Mouse (Mus musculus) kidney, embryonic 14.5 days (tissue): Measurements from ENCODE around the gene Mccc1. TPM values are rescaled to one million over a fixed set of nuclear protein-coding genes. Genes with fewer than 3 reads are reported as not detected.

Experiments used
- ATAC-seq: fragments of 200-750 bp; cut with Nextera tagmentation; 2 replicates; pipeline ENCODE4 v1.8.0; 2017; ENCODE audit warnings: moderate number of reproducible peaks, mild to moderate bottlenecking, moderate TSS enrichment, moderate library complexity; ENCODE audit not compliant: low FRiP score, low TSS enrichment
- H3K27ac ChIP-seq: fragments of 300-500 bp; sonication (generic); 2 replicates; pipeline ENCODE4 v1.5.1; 2014; ENCODE audit warnings: low read depth, mild to moderate bottlenecking, low read length, moderate library complexity, mixed read lengths
- H3K27me3 ChIP-seq: fragments of 300-500 bp; sonication (generic); 2 replicates; pipeline ENCODE4 v1.6.1; 2014; ENCODE audit warnings: mild to moderate bottlenecking, low read length; ENCODE audit not compliant: control insufficient read depth, insufficient read depth
- H3K36me3 ChIP-seq: fragments of 300-500 bp; sonication (generic); 2 replicates; pipeline ENCODE4 v1.6.1; 2014; ENCODE audit warnings: low read length, mixed read lengths; ENCODE audit not compliant: control insufficient read depth, insufficient read depth
- H3K4me1 ChIP-seq: fragments of 300-500 bp; sonication (generic); 2 replicates; pipeline ENCODE4 v1.6.1; 2014; ENCODE audit warnings: low read length, mixed read lengths; ENCODE audit not compliant: control insufficient read depth, insufficient read depth
- H3K4me2 ChIP-seq: fragments of 300-500 bp; sonication (generic); replicated peaks from 2 replicates; pipeline ENCODE4 v1.6.1; 2014; ENCODE audit warnings: low read depth, mild to moderate bottlenecking, low read length
- H3K4me3 ChIP-seq: fragments of 300-500 bp; sonication (generic); 2 replicates; pipeline ENCODE4 v1.5.1; 2014; ENCODE audit warnings: mild to moderate bottlenecking, low read length
- H3K9ac ChIP-seq: fragments of 300-500 bp; sonication (generic); 2 replicates; pipeline ENCODE4 v1.6.1; 2014; ENCODE audit warnings: low read depth, mild to moderate bottlenecking, low read length, moderate library complexity
- H3K9me3 ChIP-seq: fragments of 300-500 bp; sonication (generic); 2 replicates; pipeline ENCODE4 v1.6.1; 2016; ENCODE audit warnings: low read length; ENCODE audit not compliant: control insufficient read depth
- whole genome bisulfite sequencing: fragments of 180-500 bp; shearing (Covaris S2); extraction: QIAGEN DNeasy Blood & Tissue Kit; methylation state at CpG from one replicate; pipeline ENCODE4 v1.1.7; 2014; 5-methylcytosine and 5-hydroxymethylcytosine counted together
- polyA plus RNA-seq: library from polyadenylated mRNA; unstranded; fragments of >200 nt; fragmentation: Nextera tagmentation; extraction: Ambion mirVana; gene quantifications from 2 replicates; pipeline ENCODE4 v1.2.1, GENCODE M21; 2014

The Mccc1 gene
- 25.1 and 41.4 TPM in 2 replicates for polyA plus RNA-seq

DNA sequence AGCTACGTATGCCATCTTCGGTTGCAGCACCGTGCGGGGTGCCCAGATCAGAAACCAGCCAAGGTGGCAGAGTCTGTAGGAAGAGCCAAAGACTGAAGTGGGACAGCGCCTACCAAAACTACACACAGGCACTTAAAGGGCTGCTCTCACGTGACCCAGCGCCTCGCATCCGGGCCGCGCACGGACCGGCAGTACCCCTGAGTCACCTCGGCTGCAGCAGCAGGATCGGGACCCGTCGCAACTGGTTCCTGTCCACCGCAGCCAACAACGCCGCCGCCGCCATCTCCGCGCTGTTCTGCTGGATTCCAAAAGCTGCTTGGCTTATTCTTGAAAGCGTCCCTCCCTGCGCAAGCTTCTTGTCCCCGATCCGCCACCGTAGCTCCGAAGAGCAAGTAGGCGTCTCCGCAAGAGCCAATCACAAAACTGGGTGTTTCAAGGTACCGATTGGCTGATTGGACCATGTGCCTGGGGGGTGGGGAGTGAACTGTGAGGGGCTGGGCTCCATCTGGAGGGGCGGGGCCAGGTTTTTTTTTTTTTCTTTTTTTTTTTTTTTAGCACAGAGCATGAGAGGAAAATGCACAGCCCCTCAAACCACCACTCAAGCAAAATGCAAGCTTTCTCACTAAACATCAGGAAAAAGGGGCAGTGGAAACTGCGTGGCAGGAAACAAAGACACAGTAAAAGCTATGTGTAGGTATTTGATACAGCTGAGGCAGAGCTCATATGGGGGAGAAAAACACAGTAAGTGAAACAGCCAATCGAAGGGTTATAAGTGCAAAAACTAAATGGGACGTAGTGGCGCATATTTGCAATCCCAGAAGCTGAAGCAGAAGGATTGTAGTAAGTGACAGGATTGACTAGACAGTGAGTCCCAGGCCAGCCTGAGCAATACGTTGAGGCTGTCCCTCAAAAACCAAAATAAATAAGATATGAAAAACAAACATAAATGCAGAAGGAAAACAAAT is at the start of gene Mccc1:
Gene Mccc1 (minus strand): TSS at position 404 of the 965 bp plus-strand sequence.
- Histone ChIP-seq H3K36me3 (no peaks in the 10 kb centered on the region), H3K9ac (peak within 1 kb of the TSS; percentile 76), H3K27me3 (no peaks in the 10 kb centered on the region), H3K4me3 (peak within 1 kb of the TSS; percentile 76), H3K4me1 (no peaks in the 10 kb centered on the region), H3K27ac (peak within 1 kb of the TSS; percentile 89), H3K4me2 (peak within 1 kb of the TSS; percentile 74), H3K9me3 (no peaks in the 10 kb centered on the region)
- ATAC-seq: peak; percentile 100
- 4% methylated on average over 39 of the region's 39 CpGs for WGBS

DNA sequence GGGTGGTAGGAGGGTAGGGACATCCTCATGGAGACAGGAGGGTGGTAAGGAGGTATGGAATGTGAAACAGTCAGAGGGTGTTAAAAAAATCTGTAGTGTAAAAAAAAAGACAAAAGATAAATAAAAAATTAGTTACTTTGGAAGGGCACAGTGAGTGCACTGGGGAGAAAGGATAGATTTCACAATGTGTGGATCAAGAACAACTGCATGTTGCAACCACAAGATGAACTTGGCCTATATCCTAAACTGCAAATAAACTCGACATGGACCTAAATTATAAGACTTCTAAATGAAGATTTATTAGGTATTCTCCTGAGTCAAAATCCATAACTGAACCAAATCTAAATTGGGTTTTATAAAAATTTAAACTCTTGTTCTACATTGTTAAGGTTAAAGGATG is 48.6 kb upstream of the Mccc1 start:
- Histone ChIP-seq H3K36me3 (no peaks in the 10 kb centered on the region), H3K9me3 (no peaks in the 10 kb centered on the region), H3K4me3 (no peak overlapping the region), H3K27ac (no peak overlapping the region), H3K4me2 (no peak overlapping the region), H3K9ac (no peak overlapping the region), H3K27me3 (no peaks in the 10 kb centered on the region), H3K4me1 (no peaks in the 10 kb centered on the region)
- ATAC-seq: no peak
- WGBS: 76% methylated on average over 1 of the region's 1 CpGs

DNA sequence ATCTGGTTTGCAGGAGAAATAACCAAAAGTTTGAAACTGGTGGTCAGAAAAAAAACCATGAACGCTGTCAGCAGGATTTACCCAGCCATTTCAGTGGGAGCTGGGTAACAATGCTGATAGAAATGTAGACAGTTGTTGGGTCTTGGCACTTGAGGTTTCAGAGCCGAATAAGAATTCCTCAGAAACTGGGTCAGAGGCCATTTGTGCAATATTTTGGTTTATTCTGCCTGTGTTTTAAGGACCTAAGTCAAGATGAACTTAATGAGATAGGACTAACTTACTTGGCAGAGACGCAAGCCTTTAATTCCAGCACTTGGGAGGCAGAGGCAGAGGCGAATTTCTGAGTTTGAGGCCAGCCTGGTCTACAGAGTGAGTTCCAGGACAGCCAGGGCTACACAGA is 44.6 kb upstream of the Mccc1 start:
- H3K27ac ChIP-seq: no peak overlapping the region
- no peak overlapping the region for H3K4me2 ChIP-seq
- no peaks in the 10 kb centered on the region for H3K4me1 ChIP-seq
- WGBS: 88% methylated on average over 4 of the region's 4 CpGs
- H3K36me3 ChIP-seq: no peaks in the 10 kb centered on the region
- H3K9ac ChIP-seq: no peak overlapping the region
- no peaks in the 10 kb centered on the region for H3K27me3 ChIP-seq
- H3K9me3 ChIP-seq: no peaks in the 10 kb centered on the region
- no peak for ATAC-seq
- no peak overlapping the region for H3K4me3 ChIP-seq

DNA sequence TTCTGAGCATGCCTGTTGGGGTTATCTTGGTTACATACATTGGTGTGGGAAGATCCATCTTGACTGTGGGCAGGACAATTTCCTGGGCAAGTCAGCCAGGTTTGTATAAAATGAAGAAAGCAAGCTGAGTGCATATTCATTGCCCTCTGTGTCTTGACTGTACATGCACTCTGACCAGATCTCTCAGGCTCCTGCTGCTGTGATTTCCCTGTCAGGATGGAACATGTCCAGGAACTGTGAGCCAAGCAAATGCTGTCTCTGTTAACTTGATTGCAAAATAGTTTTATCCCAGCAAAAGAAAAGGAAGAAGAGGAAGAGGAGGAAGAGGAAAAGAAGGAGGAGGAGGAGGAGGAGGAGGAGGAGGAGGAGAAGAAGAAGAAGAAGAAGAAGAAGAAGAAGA is 44.0 kb upstream of the Mccc1 start:
- Histone ChIP-seq H3K4me2 (no peak overlapping the region), H3K27ac (no peak overlapping the region), H3K9me3 (no peaks in the 10 kb centered on the region), H3K9ac (no peak overlapping the region), H3K4me1 (no peaks in the 10 kb centered on the region), H3K4me3 (no peak overlapping the region), H3K36me3 (no peaks in the 10 kb centered on the region), H3K27me3 (no peaks in the 10 kb centered on the region)
- ATAC-seq: no peak

DNA sequence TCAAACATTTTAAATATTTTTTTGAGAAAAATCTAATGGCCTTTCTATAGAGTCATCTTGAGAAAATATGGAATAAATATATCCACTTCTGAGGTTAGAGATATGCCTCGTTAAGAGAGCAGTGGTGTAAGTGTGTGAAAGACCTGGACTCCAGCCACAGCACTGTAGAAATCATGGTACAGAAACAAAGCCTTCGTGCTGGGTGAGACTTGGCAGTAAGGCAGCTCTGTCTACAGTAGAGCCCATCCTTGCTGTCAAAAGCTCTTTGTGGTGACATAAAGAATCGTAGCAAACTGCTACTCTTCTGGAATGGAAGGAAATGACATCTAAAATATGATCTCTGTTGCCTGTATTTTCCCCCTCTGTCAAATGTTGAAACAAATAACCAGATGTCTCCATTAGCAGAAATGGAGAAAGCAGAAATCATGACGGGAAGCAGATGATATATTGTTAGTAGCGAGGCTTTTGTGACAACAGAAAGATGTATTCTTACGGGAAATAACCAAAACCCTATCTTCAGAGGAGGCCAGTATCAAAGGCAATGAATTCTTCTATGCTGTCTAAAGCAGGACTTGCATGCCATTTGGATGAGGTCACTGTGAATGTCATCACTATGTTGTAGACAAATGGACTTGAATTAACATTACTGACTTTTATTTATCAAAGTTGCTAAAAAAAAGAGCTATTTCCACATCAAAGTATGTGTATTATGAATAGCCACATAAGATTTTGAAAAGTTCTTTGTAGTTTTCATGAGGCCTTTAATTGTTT is 31.4 kb upstream of the Mccc1 start:
- no peak overlapping the region for H3K27ac ChIP-seq
- H3K4me2 ChIP-seq: no peak overlapping the region
- H3K4me3 ChIP-seq: no peak overlapping the region
- no peaks in the 10 kb centered on the region for H3K9me3 ChIP-seq
- 64% methylated on average over 6 of the region's 6 CpGs for WGBS
- no peak overlapping the region for H3K9ac ChIP-seq
- no peaks in the 10 kb centered on the region for H3K4me1 ChIP-seq
- no peaks in the 10 kb centered on the region for H3K27me3 ChIP-seq
- no peaks in the 10 kb centered on the region for H3K36me3 ChIP-seq
- ATAC-seq: no peak

DNA sequence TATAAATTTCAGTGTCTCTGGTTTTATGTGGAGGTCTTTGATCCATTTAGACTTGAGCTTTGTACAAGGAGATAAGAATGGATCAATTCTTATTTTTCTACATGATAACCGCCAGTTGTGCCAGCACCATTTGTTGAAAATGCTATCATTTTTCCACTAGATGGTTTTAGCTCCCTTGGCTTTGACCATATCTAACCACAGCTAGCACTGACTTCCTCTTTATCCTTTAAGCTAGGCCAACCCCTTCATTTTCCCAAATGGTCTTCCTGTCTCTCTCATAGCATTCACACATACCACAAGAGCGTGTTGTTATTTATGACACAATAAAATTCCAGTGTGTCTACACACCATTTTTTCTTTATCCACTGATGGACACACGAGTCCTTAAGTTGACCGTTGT is 29.5 kb upstream of the Mccc1 start:
- Histone ChIP-seq H3K36me3 (no peaks in the 10 kb centered on the region), H3K27ac (no peak overlapping the region), H3K9ac (no peak overlapping the region), H3K9me3 (no peaks in the 10 kb centered on the region), H3K4me1 (no peaks in the 10 kb centered on the region), H3K4me2 (no peak overlapping the region), H3K4me3 (no peak overlapping the region), H3K27me3 (no peaks in the 10 kb centered on the region)
- no peak for ATAC-seq
- 80% methylated on average over 4 of the region's 4 CpGs for WGBS

DNA sequence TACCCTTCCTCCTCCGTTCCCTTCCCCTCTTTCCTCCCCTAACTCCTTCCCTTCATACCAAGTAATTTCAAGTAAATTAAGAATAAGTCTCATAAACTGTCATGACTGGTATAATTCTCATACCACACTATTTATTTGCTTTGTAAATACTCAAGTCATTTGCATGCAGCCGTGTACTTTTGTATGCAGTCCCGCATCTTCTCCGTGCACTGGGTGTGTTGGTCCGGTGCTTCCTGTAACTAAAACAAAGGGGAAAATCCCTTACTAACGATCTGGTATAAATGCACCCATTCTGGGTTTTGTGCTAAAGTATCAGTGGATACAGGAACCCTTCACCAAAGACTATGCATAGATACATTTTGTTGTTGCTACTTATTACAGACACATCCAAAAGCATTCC is 25.3 kb upstream of the Mccc1 start:
- H3K27ac ChIP-seq: no peak overlapping the region
- 88% methylated on average over 6 of the region's 6 CpGs for WGBS
- H3K4me2 ChIP-seq: no peak overlapping the region
- no peaks in the 10 kb centered on the region for H3K36me3 ChIP-seq
- no peaks in the 10 kb centered on the region for H3K9me3 ChIP-seq
- H3K4me1 ChIP-seq: no peaks in the 10 kb centered on the region
- H3K4me3 ChIP-seq: no peak overlapping the region
- no peak for ATAC-seq
- no peaks in the 10 kb centered on the region for H3K27me3 ChIP-seq
- H3K9ac ChIP-seq: no peak overlapping the region

DNA sequence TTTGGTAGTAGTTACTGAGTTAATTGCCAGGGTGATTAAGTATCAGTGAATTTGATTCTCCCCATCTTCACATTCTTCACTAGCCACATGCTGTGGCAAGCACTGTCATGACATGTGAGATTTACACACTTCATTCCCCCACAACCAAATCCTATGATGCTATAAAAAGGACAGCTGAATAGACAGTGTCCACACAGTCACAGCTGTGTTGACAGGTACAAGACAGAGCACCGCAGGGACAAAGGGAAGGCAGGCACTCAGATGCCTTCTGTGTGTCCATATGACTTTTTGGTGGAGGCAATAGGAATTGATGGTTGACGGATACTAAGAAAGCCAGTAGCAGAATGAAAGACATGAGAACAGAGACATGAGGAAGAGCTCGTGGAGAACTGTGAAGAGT is 10.8 kb upstream of the Mccc1 start:
- no peaks in the 10 kb centered on the region for H3K9me3 ChIP-seq
- H3K4me3 ChIP-seq: no peak overlapping the region
- H3K4me1 ChIP-seq: no peaks in the 10 kb centered on the region
- no peaks in the 10 kb centered on the region for H3K36me3 ChIP-seq
- no peak for ATAC-seq
- no peak overlapping the region for H3K9ac ChIP-seq
- no peaks in the 10 kb centered on the region for H3K27me3 ChIP-seq
- H3K27ac ChIP-seq: no peak overlapping the region
- no peak overlapping the region for H3K4me2 ChIP-seq
- WGBS: 78% methylated on average over 3 of the region's 3 CpGs
